Mouse (Mus musculus): ENCODE measurements at regions not wholly inside any gene's neighbourhood (a gene's known extent, or its start where the extent isn't known, plus 50 kb on each side); places are given as distances from the start of the nearest gene placed in this dataset.

GRCm38 (mm10) chr1:64331566-64331965, 200.9 kb upstream of the Creb1 start:
- 94% methylated on average over 2 of the region's 2 CpGs for WGBS
- H3K36me3 ChIP-seq (ENCODE audit: control insufficient read depth, insufficient read depth, low read length): no peaks in the 10 kb centered on the region
- TF ChIP-seq POLR2A (IDR thresholded peaks at IDR 0.05; ENCODE audit: low read depth, low read length) (no peak), CTCF (IDR thresholded peaks at IDR 0.05; ENCODE audit: extremely low read depth, insufficient read depth, insufficient read length, insufficient replicate concordance) (no peak)
- H3K4me3 ChIP-seq (ENCODE audit: extremely low read depth, insufficient read depth, insufficient read length): no peak overlapping the region
- no peaks in the 10 kb centered on the region for H3K27me3 ChIP-seq (ENCODE audit: control insufficient read depth, insufficient read depth, low read length)
- H3K4me1 ChIP-seq (ENCODE audit: control insufficient read depth, insufficient read depth, insufficient read length): no peaks in the 10 kb centered on the region
- DNase-seq (ENCODE audit: low read depth in 1 of 2, low spot score in 2 of 2): no peak
- no peak overlapping the region for H3K27ac ChIP-seq (ENCODE audit: insufficient read depth, low read length)

- no peaks in the 10 kb centered on the region for H3K4me1 ChIP-seq (ENCODE audit: control insufficient read depth, insufficient read depth, insufficient read length)
- H3K36me3 ChIP-seq (ENCODE audit: control insufficient read depth, insufficient read depth, low read length): no peaks in the 10 kb centered on the region
- no peak overlapping the region for H3K27ac ChIP-seq (ENCODE audit: insufficient read depth, low read length)
- TF ChIP-seq POLR2A (IDR thresholded peaks at IDR 0.05; ENCODE audit: low read depth, low read length): no peak
- no peak for TF ChIP-seq CTCF (IDR thresholded peaks at IDR 0.05; ENCODE audit: extremely low read depth, insufficient read depth, insufficient read length, insufficient replicate concordance)
- no peak overlapping the region for H3K4me3 ChIP-seq (ENCODE audit: extremely low read depth, insufficient read depth, insufficient read length)
- H3K27me3 ChIP-seq (ENCODE audit: control insufficient read depth, insufficient read depth, low read length): no peaks in the 10 kb centered on the region
- no peak for DNase-seq (ENCODE audit: low read depth in 1 of 2, low spot score in 2 of 2)
- WGBS: 80% methylated on average over 2 of the region's 2 CpGs
Measured at GRCm38 (mm10) chr1:64330721-64331120, 201.7 kb upstream of the Creb1 start.

- no peak overlapping the region for H3K27ac ChIP-seq (ENCODE audit: insufficient read depth, low read length)
- no peak for TF ChIP-seq POLR2A (IDR thresholded peaks at IDR 0.05; ENCODE audit: low read depth, low read length)
- TF ChIP-seq CTCF (IDR thresholded peaks at IDR 0.05; ENCODE audit: extremely low read depth, insufficient read depth, insufficient read length, insufficient replicate concordance): no peak
- 96% methylated on average over 4 of the region's 4 CpGs for WGBS
- no peak for DNase-seq (ENCODE audit: low read depth in 1 of 2, low spot score in 2 of 2)
- H3K36me3 ChIP-seq (ENCODE audit: control insufficient read depth, insufficient read depth, low read length): no peaks in the 10 kb centered on the region
- no peaks in the 10 kb centered on the region for H3K27me3 ChIP-seq (ENCODE audit: control insufficient read depth, insufficient read depth, low read length)
- no peaks in the 10 kb centered on the region for H3K4me1 ChIP-seq (ENCODE audit: control insufficient read depth, insufficient read depth, insufficient read length)
- no peak overlapping the region for H3K4me3 ChIP-seq (ENCODE audit: extremely low read depth, insufficient read depth, insufficient read length)
Measured at GRCm38 (mm10) chr1:64322197-64322596, 200.1 kb upstream of the Klf7 start.

GRCm38 (mm10) chr1:64319155-64319582, 197.1 kb upstream of the Klf7 start:
- DNase-seq (ENCODE audit: low read depth in 1 of 2, low spot score in 2 of 2): no peak
- Histone ChIP-seq H3K27ac (ENCODE audit: insufficient read depth, low read length) (no peak overlapping the region), H3K4me3 (ENCODE audit: extremely low read depth, insufficient read depth, insufficient read length) (no peak overlapping the region), H3K36me3 (ENCODE audit: control insufficient read depth, insufficient read depth, low read length) (no peaks in the 10 kb centered on the region), H3K4me1 (ENCODE audit: control insufficient read depth, insufficient read depth, insufficient read length) (no peaks in the 10 kb centered on the region), H3K27me3 (ENCODE audit: control insufficient read depth, insufficient read depth, low read length) (no peaks in the 10 kb centered on the region)
- TF ChIP-seq CTCF (IDR thresholded peaks at IDR 0.05; ENCODE audit: extremely low read depth, insufficient read depth, insufficient read length, insufficient replicate concordance) (no peak), POLR2A (IDR thresholded peaks at IDR 0.05; ENCODE audit: low read depth, low read length) (no peak)
- 66% methylated on average over 3 of the region's 3 CpGs for WGBS

GRCm38 (mm10) chr1:64318440-64319154, 196.5 kb upstream of the Klf7 start:
- Histone ChIP-seq H3K36me3 (ENCODE audit: control insufficient read depth, insufficient read depth, low read length) (no peaks in the 10 kb centered on the region), H3K27ac (ENCODE audit: insufficient read depth, low read length) (no peak overlapping the region), H3K4me1 (ENCODE audit: control insufficient read depth, insufficient read depth, insufficient read length) (no peaks in the 10 kb centered on the region), H3K27me3 (ENCODE audit: control insufficient read depth, insufficient read depth, low read length) (no peaks in the 10 kb centered on the region), H3K4me3 (ENCODE audit: extremely low read depth, insufficient read depth, insufficient read length) (no peak overlapping the region)
- WGBS: 68% methylated on average over 8 of the region's 8 CpGs
- TF ChIP-seq CTCF (IDR thresholded peaks at IDR 0.05; ENCODE audit: extremely low read depth, insufficient read depth, insufficient read length, insufficient replicate concordance) (no peak), POLR2A (IDR thresholded peaks at IDR 0.05; ENCODE audit: low read depth, low read length) (no peak)
- DNase-seq (ENCODE audit: low read depth in 1 of 2, low spot score in 2 of 2): no peak

GRCm38 (mm10) chr1:64317032-64317636, 195.1 kb upstream of the Klf7 start:
- Histone ChIP-seq H3K4me1 (ENCODE audit: control insufficient read depth, insufficient read depth, insufficient read length) (no peaks in the 10 kb centered on the region), H3K36me3 (ENCODE audit: control insufficient read depth, insufficient read depth, low read length) (no peaks in the 10 kb centered on the region), H3K27me3 (ENCODE audit: control insufficient read depth, insufficient read depth, low read length) (no peaks in the 10 kb centered on the region), H3K27ac (ENCODE audit: insufficient read depth, low read length) (no peak overlapping the region), H3K4me3 (ENCODE audit: extremely low read depth, insufficient read depth, insufficient read length) (no peak overlapping the region)
- TF ChIP-seq POLR2A (IDR thresholded peaks at IDR 0.05; ENCODE audit: low read depth, low read length): no peak
- no peak for TF ChIP-seq CTCF (IDR thresholded peaks at IDR 0.05; ENCODE audit: extremely low read depth, insufficient read depth, insufficient read length, insufficient replicate concordance)
- DNase-seq (ENCODE audit: low read depth in 1 of 2, low spot score in 2 of 2): no peak
- 92% methylated on average over 5 of the region's 5 CpGs for WGBS

GRCm38 (mm10) chr1:64311371-64311770, 189.3 kb upstream of the Klf7 start:
- no peak for DNase-seq (ENCODE audit: low read depth in 1 of 2, low spot score in 2 of 2)
- no peak for TF ChIP-seq POLR2A (IDR thresholded peaks at IDR 0.05; ENCODE audit: low read depth, low read length)
- TF ChIP-seq CTCF (IDR thresholded peaks at IDR 0.05; ENCODE audit: extremely low read depth, insufficient read depth, insufficient read length, insufficient replicate concordance): no peak
- Histone ChIP-seq H3K36me3 (ENCODE audit: control insufficient read depth, insufficient read depth, low read length) (no peaks in the 10 kb centered on the region), H3K4me1 (ENCODE audit: control insufficient read depth, insufficient read depth, insufficient read length) (no peaks in the 10 kb centered on the region), H3K27me3 (ENCODE audit: control insufficient read depth, insufficient read depth, low read length) (no peaks in the 10 kb centered on the region), H3K27ac (ENCODE audit: insufficient read depth, low read length) (no peak overlapping the region), H3K4me3 (ENCODE audit: extremely low read depth, insufficient read depth, insufficient read length) (no peak overlapping the region)
- WGBS: 78% methylated on average over 3 of the region's 3 CpGs

Measured in spleen, adult 2 months (tissue).